Mouse (Mus musculus) MN1 (cell line): ENCODE measurements around the gene Fkbp10.

Experiments used
- DNase-seq: peaks from one replicate; pipeline ENCODE4 v3.0.0-alpha.2; 2016; ENCODE audit warnings: low spot score

Gene Fkbp10

DNA sequence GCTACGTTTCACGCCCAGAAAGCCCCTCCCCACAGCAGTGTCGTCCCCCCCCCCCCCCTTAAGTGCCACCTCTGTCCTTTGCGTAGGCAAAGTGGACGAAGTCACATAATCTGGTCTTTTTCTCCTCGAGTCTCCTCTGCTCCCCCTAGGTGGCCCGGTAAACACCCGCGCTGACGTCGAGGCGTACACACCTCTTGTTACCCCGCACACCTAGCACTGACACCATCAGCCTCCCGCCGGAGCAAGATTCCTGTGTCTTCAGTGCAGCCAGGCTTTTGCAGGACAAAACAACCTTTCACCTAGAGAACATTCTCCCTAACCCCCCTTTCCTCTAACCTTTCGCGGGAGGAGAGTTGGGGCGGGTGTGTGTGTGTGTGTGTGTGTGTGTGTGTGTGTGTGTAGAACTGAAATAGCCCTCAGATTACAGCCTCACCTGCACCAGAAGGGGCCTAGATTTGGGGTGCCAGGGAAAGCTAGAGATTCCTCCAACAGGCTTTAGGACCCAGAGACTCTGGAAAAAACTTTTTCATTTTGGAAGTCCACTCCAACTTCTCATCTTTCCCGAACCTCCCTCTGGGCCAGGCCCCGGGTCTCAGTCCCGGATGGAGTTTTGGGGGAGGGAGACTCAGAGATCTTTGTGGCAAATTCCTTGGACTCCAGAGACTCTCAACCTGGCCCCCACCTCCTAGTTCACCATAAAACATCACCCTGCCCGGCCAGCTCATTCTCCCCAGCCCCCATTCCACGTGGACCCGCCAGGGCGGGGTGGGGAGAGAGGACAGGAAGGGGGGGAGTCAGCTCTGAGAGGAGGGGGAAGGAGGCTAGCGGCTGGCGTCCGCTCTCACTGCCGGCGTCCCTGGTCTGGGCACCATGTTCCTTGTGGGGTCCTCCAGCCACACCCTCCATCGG, at the start of gene Fkbp10:
Fkbp10 (plus strand) TSS at position 784 of the 909 bp plus-strand sequence.
- DNase-seq, result no peak

GRCm38 (mm10) chr11:100369145-100369544, 46.4 kb upstream of the Fkbp10 start:
- no peak for DNase-seq

- DNase-seq, result no peak
Observed at GRCm38 (mm10) chr11:100369822-100370221, 45.7 kb upstream of the Fkbp10 start.

- no peak for DNase-seq
Observed at GRCm38 (mm10) chr11:100371981-100372558, 43.4 kb upstream of the Fkbp10 start.

DNA sequence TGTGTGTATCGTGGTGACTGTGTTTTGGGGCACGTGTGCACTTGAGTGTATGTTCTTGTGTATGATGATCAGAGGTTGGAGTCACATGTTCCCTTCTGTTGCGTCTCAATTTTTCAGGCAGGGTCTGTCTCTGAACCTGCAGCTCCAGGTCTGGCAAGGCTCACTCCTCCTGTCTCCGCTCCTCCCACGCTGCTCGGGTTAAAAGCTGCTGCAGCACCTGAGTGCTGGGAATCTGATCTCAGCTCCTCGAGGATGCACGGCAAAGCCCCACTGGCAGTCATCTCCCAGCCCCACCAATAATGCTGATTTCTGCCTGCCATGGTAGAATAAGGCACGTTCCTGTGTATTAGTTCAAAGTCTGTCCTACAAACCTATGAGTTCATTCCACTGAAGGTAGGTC, 40.4 kb upstream of the Fkbp10 start:
- no peak for DNase-seq

GRCm38 (mm10) chr11:100376005-100376404, 39.5 kb upstream of the Fkbp10 start:
- DNase-seq, result no peak

DNA sequence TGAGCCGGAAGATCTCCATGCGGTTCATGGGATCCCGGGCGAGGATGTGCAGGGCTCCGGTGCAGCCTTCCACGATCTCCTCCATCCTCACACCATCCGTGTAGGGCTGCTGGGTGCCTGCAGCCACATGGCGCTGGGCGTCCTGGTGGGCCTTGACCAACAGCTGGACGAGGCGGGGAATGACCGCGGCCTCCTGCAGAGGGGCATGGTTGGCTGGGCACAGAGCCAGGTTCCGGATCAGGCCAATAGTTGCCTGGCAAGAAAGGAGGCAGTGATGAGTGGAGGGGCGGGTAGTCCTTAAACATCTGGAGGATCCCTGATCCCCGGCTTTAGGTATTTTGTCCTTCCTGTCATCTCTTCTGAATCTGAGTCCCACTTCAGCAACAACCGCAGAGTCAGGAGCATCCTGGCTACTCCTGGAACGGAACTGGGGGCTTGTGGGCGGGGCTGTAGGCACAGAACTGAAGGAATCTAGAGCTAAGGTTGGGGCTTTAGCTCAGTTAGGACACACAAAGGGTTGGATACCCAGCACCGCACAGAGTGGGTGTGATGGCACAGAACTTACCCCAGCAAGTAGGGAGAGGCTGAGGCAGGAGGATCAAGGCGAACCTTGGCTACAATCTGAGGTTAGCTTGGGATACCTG, 38.6 kb upstream of the Fkbp10 start:
- DNase-seq, result no peak

GRCm38 (mm10) chr11:100377989-100378388, 37.5 kb upstream of the Fkbp10 start:
- DNase-seq, result no peak

GRCm38 (mm10) chr11:100378446-100378845, 37.1 kb upstream of the Fkbp10 start:
- DNase-seq, result no peak

- no peak for DNase-seq
Observed at GRCm38 (mm10) chr11:100379311-100379710, 36.2 kb upstream of the Fkbp10 start.

- no peak for DNase-seq
Observed at GRCm38 (mm10) chr11:100382682-100383081, 32.8 kb upstream of the Fkbp10 start.

- no peak for DNase-seq
Observed at GRCm38 (mm10) chr11:100385016-100385415, 30.5 kb upstream of the Fkbp10 start.

- DNase-seq, result no peak
Observed at GRCm38 (mm10) chr11:100386586-100386985, 28.9 kb upstream of the Fkbp10 start.

DNA sequence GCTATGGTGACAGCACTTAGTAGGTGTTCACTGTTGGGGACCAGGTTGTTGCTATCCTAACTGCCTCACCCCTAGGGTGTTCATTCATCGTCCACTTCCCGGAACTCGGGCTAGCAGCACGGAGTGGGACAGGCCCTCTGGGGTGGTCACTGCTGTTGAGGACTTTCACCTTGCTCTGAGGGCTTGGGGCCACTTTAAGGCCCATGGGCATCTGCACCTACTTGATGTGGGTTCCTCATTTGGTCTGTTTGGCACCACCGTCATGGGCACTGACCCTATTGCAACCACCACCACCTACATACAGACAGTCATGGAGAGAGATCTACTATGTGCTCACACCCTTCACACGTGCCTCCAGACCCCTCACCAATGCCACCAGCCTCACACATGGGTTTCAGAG, 28.4 kb upstream of the Fkbp10 start:
- DNase-seq, result no peak

DNA sequence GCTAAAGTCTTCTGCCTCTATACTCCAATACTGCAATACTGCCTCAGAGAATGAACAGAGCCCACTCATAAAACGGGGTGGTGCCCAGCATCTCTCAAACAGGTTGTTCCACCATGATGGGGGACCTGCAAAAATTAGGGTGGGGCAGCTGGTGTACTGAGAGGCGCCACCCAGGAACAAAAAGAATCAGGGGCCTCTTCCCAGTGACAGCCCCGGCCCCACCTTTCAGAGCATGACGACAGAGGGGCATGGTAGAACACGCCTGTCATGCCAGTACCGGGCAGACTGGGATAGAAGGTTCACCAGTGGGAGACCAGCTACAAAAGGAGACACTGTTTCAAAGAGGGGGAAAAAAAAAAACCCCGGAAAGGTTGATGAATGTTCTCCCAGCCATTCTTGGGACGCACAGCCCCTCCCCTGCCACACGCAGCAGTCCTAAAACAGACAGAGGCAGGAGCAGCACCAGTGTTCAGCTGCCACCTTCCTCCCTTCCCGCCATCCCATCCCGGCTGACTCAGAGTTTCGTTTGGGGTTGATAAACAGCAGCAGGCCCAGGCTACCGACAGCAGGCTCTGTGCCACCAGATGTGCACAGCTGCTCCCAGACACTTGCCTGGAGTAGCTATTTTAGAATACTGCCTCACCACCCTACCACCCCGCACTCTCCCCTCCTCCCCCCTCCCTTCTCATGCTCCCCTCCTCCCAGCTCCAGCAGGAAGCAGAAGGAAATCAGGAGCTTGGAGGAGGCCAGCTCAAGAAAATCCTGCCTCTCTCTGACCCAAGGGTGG, 27.7 kb upstream of the Fkbp10 start:
- peak; percentile 86 for DNase-seq

DNA sequence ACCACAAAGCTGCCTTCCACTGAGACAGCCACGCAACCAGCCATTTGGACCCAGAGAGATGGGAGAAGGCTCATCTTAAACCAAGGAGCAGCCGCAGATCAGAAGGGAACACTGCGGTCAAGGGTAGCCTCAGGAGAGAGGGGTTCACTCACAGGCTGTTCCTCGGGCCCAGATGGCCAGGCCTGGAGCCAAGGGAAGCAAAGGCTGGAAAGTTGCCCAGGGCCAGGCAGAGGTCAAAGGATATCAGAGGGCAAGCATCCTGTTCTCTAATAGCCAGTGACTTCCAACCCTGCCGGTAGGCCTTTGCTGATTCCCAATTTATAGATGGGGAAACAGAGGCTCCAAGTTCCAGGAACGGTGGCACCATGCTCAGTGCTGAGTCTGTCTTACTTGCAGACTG, 26.9 kb upstream of the Fkbp10 start:
- DNase-seq, result no peak

- DNase-seq, result no peak
Observed at GRCm38 (mm10) chr11:100389931-100390445, 25.5 kb upstream of the Fkbp10 start.

GRCm38 (mm10) chr11:100391081-100391883, 24.2 kb upstream of the Fkbp10 start:
- DNase-seq, result peak; percentile 89

- no peak for DNase-seq
Observed at GRCm38 (mm10) chr11:100391884-100392345, 23.6 kb upstream of the Fkbp10 start.

GRCm38 (mm10) chr11:100392958-100393357, 22.5 kb upstream of the Fkbp10 start:
- no peak for DNase-seq

- peak; percentile 40 for DNase-seq
Observed at GRCm38 (mm10) chr11:100393733-100394132, 21.8 kb upstream of the Fkbp10 start.
